Mouse (Mus musculus) CH12.LX (cell line): ENCODE measurements around the gene Acaa1a.

Source experiments
- HCFC1 ChIP-seq: IDR thresholded peaks from 2 replicates; pipeline ENCODE4 v1.6.1; 2012; ENCODE audit warnings: low read depth, mild to moderate bottlenecking, inconsistent platforms, low read length, improper control_type of control experiment
- MAFK ChIP-seq: IDR thresholded peaks from 2 replicates; pipeline ENCODE4 v1.6.1; 2011; ENCODE audit warnings: low read length, improper control_type of control experiment; ENCODE audit not compliant: insufficient replicate concordance

- TF ChIP-seq MAFK (no peak), HCFC1 (no peak)
These were observed 1.1 kb upstream of the Acaa1a start for GRCm38 (mm10) chr9:119338350-119338749.
